Mouse (Mus musculus) layer of hippocampus, adult 8-10 months (tissue): ENCODE data around the gene Elk3. TPM values are rescaled to one million over a fixed set of nuclear protein-coding genes. Genes with fewer than 3 reads are reported as not detected.

Source experiments
- total RNA-seq, 4 experiments: library from RNA; stranded (reverse); gene quantifications; 2 replicates each; pipeline ENCODE4 v1.2.4; 2022

Elk3 gene
- total RNA-seq, 4 experiments from 2014 or later: 7.5 to 18.4 (median 12.0) TPM

Other genes with a start within 250 kb of the Elk3 start
- gene Cfap54, start 229.5 kb downstream of the Elk3 start, total RNA-seq: 10 to 100 TPM; 15.7 to 23.5 (median 20.8) TPM
- gene Cdk17, start 150.3 kb downstream of the Elk3 start, total RNA-seq: 100 to 1,000 TPM; 169 to 201 (median 193) TPM
- 10 to 100 TPM; 55.0 to 62.8 (median 60.4) TPM for gene Lta4h, start 142.3 kb upstream of the Elk3 start, total RNA-seq
- under 1 TPM; 0.16 to 0.75 (median 0.46) TPM for gene Hal, start 177.6 kb upstream of the Elk3 start, total RNA-seq
- gene Amdhd1, start 228.9 kb upstream of the Elk3 start, total RNA-seq: under 1 TPM; 0.25 to 0.52 (median 0.34) TPM
- under 1 TPM in 1 of 4 experiments, not detected in 3; 0.14 TPM for gene Ccdc38, start 229.5 kb upstream of the Elk3 start, total RNA-seq